Mouse (Mus musculus) kidney, postnatal 4 days (tissue): ENCODE measurements around the gene Tmem245.
"Not testable (repeated sequence)": the region's sequence is repeated elsewhere in the genome, so short reads cannot be mapped to it uniquely, and the experiment has no call there.

Source experiments
- DNase-seq, 2 experiments: peaks; one replicate each; pipeline ENCODE4 v3.0.0; 2021; ENCODE audit warnings: mixed read lengths in 2 of 2

The Tmem245 gene

GRCm38 (mm10) chr4:56922229-56922628, 25.0 kb downstream of the Tmem245 start:
- DNase-seq: no peak

GRCm38 (mm10) chr4:56915732-56916325, 31.4 kb downstream of the Tmem245 start:
- DNase-seq: no peak

- no peak for DNase-seq
These were observed 32.5 kb downstream of the Tmem245 start for GRCm38 (mm10) chr4:56914761-56915160.

- no peak for DNase-seq
These were observed 32.9 kb downstream of the Tmem245 start for GRCm38 (mm10) chr4:56914338-56914737.

GRCm38 (mm10) chr4:56912382-56913001, 34.7 kb downstream of the Tmem245 start:
- DNase-seq: no peak

- DNase-seq: no peak
These were observed 37.7 kb downstream of the Tmem245 start for GRCm38 (mm10) chr4:56909568-56909967.

GRCm38 (mm10) chr4:56907671-56908070, 39.6 kb downstream of the Tmem245 start:
- no peak for DNase-seq

- no peak for DNase-seq
These were observed 40.3 kb downstream of the Tmem245 start for GRCm38 (mm10) chr4:56906926-56907325.

GRCm38 (mm10) chr4:56905507-56905906, 41.7 kb downstream of the Tmem245 start:
- DNase-seq: no peak

GRCm38 (mm10) chr4:56901671-56902070, 45.6 kb downstream of the Tmem245 start:
- DNase-seq: peak; percentile 18 to 21

- no peak for DNase-seq
These were observed 48.0 kb downstream of the Tmem245 start for GRCm38 (mm10) chr4:56899216-56899615.

GRCm38 (mm10) chr4:56897511-56897910, 49.7 kb downstream of the Tmem245 start:
- peak in 1 of 2 experiments; percentile 10 for DNase-seq

GRCm38 (mm10) chr4:56894196-56894595, 53.0 kb downstream of the Tmem245 start:
- DNase-seq: no peak

- DNase-seq: no peak
These were observed 54.6 kb downstream of the Tmem245 start for GRCm38 (mm10) chr4:56892501-56893115.

- DNase-seq: no peak
These were observed 58.8 kb downstream of the Tmem245 start for GRCm38 (mm10) chr4:56888483-56888882.

GRCm38 (mm10) chr4:56886286-56886979, 60.8 kb downstream of the Tmem245 start:
- no peak for DNase-seq

GRCm38 (mm10) chr4:56880036-56880703, 67.1 kb downstream of the Tmem245 start:
- no peak for DNase-seq

GRCm38 (mm10) chr4:56878971-56879370, 68.3 kb downstream of the Tmem245 start:
- DNase-seq: no peak

- not testable (repeated sequence) for DNase-seq
These were observed 76.7 kb downstream of the Tmem245 start for GRCm38 (mm10) chr4:56870541-56870940.

- peak in 1 of 2 experiments; percentile 18 for DNase-seq
These were observed 79.5 kb downstream of the Tmem245 start for GRCm38 (mm10) chr4:56867761-56868160.

- DNase-seq: no peak
These were observed 81.3 kb downstream of the Tmem245 start for GRCm38 (mm10) chr4:56865971-56866370.

- DNase-seq: peak; percentile 95 to 97
These were observed 82.2 kb downstream of the Tmem245 start, which contains the start of gene Ctnnal1 for GRCm38 (mm10) chr4:56865003-56865511. Gene Ctnnal1, minus strand, starts transcription at chr4:56865188.
